Mouse (Mus musculus): ENCODE data around the gene Sfpq.
"Not testable (repeated sequence)": the region's sequence is repeated elsewhere in the genome, so short reads cannot be mapped to it uniquely, and the experiment has no call there.

Gene Sfpq

DNA sequence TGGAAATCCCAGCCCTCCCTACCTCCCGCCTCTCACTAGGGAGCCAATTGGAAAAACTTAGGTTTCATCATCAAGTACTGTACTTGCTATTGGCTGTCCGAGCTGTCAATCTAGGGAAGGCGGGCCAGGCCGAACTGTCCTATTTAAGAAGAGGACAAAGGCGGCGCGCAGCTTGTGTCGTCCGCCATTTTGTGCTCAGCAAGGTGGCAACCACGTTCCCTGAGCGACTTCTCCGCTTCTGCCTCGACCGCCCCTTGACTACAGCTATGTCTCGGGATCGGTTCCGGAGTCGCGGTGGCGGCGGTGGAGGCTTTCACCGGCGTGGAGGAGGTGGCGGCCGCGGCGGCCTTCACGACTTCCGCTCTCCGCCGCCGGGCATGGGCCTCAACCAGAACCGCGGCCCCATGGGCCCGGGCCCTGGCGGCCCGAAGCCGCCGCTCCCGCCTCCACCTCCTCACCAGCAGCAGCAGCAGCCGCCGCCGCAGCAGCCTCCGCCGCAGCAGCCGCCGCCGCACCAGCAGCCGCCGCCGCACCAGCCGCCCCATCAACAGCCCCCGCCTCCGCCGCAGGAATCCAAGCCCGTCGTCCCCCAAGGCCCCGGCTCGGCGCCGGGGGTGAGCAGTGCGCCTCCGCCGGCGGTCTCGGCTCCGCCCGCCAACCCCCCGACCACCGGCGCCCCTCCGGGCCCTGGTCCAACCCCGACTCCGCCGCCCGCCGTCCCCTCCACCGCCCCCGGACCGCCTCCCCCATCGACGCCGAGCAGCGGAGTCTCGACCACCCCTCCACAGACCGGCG lies at the start of gene Sfpq:
Gene Sfpq, plus strand, starts transcription at position 174 of the 795 bp plus-strand sequence.
- DNase-seq (ENCODE audit: low spot score in 2 of 2) = peak; percentile 98 to 99

DNA sequence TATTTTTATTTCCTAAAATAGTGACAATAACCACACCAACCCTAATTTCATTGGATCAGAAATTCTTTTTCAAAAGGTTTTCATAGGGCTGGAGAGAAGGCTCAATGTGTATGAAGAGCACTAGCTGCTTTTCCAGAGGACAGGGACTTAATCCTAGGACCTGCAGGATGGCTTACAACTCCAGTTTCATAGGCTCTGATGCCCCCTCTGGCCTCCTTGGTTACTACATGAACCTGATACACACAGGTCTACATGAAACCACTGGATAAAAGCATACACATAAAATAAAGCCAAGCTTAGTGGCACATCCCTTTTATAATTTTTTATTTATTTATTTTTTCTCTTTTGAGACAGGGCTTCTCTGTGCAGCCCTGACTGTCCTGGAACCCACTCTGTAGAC lies 43.7 kb upstream of the Sfpq start:
- peak in 1 of 2 experiments; percentile 49 for DNase-seq (ENCODE audit: low spot score in 2 of 2)

DNA sequence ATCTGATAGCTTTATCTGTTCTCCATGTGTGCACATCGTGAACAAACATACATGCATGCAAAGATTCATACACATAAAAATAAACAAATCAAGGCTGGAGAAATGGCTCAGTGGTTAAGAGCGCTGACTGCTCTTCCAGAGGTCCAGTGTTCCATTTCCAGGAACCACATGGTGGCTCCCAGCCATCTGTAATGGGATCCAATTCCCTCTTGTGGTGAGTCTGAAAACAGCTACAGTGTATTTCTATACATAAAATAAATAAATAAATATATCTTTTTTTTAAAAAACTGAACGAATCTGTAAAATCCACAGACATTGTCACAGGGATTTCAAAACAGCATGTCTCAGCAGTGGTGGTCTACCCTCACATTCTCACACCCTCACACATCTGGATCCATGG lies 42.4 kb upstream of the Sfpq start:
- no peak for DNase-seq (ENCODE audit: low spot score in 2 of 2)

DNA sequence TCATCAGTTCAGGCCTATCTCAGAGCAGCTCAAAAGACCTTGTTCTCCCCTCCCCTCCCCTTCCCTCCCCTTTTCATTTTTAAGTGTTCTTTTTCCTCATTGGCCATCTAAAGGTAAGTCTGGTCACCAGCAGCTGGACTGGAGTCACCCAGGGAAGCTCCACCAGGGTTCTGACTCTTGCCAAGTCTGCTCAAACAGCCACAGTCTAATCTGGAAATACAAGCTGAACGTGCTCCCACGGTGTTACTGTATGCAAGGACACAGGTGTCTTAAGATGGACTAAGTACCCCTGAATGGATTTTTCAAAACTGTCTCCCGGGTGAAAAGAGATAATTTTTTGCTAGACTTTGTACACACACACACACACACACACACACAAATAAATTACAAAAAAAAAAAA lies 37.8 kb upstream of the Sfpq start:
- DNase-seq (ENCODE audit: low spot score in 2 of 2) = no peak

DNA sequence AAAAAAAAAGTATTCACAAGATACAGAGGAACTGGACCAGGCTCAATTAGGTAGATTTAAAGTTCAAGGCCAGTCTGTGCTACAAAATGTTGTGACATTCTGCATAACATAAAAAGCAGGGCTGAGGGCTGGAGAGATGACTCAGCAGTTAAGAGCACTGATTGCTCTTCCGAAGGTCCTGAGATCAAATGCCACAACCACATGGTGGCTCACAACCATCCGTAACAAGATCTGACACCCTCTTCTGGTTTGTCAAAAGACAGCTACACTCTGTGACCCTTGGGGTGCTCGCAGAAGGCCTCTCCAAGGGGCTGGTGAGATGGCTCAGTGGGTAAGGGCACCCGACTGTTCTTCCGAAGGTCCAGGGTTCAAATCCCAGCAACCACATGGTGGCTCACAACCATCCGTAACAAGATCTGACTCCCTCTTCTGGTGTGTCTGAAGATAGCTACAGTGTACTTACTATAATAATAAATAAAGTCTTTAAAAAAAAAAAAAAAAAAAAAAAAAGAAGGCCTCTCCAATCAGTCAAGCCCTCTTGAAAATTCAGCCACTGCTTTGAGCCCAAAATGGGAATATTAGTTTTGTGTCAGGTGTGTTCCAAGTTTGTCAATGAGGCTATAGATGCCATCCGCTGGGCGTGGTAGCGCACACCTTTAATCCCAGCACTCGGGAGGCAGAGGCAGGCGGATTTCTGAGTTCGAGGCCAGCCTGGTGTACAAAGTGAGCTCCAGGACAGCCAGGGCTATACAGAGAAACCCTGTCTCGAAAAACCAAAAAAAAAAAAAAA lies 37.2 kb upstream of the Sfpq start:
- DNase-seq (ENCODE audit: low spot score in 2 of 2) = not testable (repeated sequence)

DNA sequence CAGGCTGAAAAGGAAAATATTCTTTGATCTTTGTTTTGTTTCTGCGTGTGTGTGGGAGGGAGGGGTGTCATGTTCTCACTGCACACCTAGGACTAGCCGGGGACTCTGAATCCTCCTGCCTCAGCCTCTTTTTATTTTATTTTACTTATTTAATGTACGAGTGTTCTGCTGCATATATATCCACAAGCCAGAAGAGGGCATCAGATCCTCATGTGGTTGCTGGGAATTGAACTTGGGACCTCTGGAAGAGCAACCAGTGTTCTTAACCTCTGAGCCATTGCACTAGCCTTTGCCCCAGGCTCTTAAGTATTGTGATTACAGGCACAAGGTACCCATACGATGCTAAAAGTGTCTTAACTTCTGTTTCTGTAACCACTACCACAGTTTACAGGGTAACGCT lies 34.4 kb upstream of the Sfpq start:
- DNase-seq (ENCODE audit: low spot score in 2 of 2) = no peak

DNA sequence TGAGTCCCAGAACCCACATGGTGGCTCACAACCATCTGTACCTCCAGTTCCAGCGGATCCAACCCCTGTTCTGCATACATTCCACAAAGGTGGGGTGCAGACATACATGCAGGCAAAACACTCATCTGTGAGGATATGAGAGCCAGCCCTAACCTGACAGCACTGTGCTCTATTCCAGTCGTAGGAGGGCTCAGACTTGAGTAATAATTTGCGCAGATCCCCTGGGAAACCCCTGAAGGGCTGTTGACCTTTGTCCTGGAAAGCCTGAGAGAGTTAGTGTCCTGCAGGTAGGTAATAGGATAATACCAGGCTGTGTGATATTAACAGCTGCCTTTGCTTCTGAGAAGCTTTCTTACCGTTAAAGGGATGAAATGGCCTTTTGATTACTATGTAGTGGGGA lies 32.6 kb upstream of the Sfpq start:
- no peak for DNase-seq (ENCODE audit: low spot score in 2 of 2)

DNA sequence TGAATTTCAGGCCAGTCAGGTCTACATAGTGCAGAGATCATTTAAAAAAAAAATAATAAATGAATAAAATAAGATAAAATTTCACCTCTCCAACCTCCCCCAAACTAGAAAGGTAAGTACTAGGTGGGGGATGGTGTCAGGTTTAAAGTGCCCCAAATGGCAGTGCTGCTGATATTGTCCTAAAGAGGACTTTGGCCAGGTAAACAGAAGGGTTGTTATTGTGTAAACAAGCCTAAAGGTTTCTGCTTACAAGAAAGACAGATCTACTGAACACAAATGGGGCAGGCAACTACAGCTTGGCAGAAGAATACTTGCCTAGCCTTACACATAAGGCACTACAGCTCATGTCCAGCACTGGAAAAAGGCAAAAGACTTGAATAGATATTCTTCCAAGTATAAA lies 30.6 kb upstream of the Sfpq start:
- no peak for DNase-seq (ENCODE audit: low spot score in 2 of 2)

DNA sequence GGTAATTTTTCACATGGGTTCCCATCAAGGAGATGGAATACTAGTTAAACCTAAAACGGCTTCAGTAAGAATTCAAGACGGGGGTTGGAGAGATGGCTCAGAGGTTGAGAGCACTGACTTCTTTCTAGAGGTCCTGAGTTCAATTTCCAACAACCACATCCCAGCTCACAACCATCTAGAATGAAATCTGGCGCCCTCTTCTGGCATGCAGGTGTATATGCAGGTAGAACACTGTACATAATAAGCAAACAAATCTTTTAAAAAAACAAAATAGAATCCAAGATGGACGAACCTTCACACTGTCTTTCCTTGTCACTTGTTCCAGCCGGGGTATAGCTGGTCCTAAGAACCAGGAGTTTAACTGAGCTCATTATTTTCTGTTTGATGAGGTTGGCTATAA lies 28.8 kb upstream of the Sfpq start:
- no peak for DNase-seq (ENCODE audit: low spot score in 2 of 2)

DNA sequence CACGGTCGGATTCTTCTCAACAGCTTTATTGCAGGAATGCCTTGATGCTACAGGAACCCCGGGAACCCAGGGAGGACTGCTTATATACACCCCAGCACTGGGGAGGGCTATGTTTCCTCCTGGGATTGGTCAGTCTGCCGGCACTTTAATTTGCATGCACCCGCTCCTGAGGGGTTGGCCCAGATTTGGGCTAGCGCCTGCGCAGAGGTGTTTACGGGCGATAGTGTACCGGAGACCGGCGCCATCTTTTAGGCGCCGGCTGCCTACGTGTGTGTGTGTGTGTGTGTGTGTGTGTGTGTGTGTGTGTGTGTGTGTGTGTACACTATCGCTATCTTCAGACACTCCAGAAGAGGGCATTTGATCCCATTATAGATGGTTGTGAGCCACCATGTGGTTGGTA lies 21.8 kb upstream of the Sfpq start:
- not testable (repeated sequence) for DNase-seq (ENCODE audit: low spot score in 2 of 2)

DNA sequence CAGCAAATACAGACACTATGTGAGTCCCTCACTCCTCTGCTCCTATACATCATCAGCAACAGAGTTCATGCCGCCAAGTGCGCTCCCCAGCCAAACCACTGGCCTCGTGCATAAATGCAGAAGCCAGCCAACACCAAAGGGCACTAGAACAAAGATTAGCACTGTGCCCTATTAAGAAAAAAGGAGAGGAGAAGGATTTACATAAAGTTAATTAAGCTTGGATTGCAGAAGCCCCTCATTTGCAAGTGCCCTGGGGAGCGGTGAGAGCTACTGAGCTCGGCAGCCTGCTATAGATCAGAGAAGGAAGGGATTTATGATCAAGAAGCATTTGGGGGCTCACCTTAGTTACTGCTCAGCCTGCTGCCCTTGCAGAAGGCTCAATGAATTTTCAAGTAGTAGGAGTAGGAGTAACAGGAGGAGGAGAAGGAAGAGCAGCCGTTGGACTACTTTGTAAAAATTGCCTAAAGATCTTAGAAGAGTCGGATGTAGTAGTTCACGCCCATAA lies 20.5 kb upstream of the Sfpq start:
- no peak for DNase-seq (ENCODE audit: low spot score in 2 of 2)

DNA sequence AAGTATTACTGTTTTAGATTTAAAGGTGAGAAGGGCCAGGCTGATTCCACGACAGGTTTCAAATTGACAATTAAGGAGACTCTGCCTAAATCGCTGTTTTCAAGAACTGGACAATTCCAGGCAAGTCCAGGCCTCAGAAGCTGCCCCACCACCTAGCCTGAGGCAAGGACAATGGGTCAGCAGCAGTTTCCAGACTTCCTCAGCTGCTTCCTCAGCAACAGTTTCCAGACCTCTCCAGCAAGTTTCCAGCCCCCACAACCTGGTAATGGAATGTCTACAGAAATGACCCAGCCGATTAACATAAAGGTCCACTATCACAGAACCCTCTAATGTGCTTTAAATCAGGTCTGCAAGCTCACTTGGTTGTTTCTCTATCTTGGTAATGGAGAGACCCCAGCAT lies 16.7 kb upstream of the Sfpq start:
- DNase-seq (ENCODE audit: low spot score in 2 of 2) = no peak

DNA sequence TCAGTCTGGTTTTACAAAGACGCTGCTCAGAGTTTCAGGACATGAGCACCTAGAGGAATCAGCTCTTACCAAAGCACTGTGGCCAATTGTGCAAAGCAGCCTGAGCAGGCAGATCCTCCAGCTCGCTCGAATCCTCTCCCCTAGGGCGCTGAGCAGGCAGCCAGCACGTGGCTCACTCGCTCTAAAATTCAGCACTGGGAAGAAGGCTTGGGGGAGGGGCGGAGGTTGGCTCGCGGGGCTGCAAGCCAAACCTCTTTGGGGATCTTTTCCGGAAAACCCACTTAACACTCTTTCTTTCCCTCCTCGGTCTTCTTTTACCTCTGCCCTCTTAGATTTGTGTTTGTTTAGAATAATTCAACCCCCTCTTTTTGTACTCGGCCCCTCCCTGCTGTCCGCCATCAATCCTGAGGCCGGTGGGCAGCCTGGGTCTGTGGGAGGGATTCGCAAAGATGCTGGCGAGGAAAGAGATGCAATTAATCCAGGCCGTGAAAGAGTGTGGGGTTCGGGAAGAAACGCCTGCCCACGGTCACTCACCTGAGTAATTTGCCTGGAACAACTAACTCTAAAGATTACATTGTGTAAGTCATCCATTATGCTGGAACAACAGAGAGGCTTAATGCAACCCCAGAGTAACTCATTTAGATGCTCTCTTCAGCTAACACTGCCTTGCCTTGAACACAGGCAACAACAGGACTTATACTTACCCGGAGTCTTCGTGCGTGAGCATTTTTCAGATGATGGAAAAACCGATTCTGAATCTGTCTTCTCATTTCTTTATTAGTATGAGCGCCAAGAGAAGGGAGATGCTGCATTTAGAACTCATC lies 15.8 kb upstream of the Sfpq start:
- peak; percentile 87 to 88 for DNase-seq (ENCODE audit: low spot score in 2 of 2)

DNA sequence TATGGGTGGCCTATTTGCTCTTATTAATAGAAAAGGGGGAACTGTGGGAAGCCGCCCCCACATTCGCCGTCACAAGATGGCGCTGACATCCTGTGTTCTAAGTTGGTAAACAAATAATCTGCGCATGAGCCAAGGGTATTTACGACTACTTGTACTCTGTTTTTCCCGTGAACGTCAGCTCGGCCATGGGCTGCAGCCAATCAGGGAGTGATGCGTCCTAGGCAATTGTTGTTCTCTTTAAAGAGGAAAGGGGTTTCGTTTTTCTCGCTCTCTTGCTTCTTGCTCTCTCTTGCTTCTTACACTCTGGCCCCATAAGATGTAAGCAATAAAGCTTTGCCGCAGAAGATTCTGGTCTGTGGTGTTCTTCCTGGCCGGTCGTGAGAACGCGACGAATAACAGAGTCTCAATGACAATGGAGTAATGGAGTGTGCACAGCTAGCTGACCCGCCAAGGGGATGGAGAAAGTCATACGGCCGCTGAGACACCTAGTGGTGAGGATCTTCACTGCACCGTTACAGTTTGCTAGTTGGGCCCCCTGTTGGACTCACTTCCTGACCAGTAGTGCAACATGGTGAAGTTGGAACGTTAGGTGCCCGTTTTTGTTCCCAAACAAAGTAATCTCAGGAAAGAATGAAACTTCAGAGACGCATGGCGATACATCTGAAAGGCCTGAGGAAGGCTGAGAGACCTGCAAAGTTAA lies 5.7 kb upstream of the Sfpq start:
- peak; percentile 87 to 90 for DNase-seq (ENCODE audit: low spot score in 2 of 2)

DNA sequence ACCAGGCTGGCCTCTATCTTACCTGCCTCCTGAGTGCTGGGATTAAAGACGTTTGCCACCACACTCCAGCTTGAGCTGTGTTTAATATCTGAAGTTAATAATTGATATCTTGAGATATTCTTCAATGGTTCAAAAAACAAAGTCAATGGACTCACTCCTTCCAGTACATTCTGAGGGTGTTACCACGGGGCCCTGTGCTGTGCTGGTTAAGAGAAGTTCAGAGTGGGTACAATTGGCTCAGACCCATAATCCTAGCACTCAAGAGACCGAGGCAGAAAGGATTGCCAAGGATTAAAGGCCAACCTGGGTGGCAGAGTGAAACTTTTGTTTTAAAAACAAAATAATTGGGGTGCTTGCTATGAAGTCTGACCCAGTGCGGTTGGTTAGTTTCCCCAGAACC lies 4.8 kb upstream of the Sfpq start:
- DNase-seq (ENCODE audit: low spot score in 2 of 2) = no peak

DNA sequence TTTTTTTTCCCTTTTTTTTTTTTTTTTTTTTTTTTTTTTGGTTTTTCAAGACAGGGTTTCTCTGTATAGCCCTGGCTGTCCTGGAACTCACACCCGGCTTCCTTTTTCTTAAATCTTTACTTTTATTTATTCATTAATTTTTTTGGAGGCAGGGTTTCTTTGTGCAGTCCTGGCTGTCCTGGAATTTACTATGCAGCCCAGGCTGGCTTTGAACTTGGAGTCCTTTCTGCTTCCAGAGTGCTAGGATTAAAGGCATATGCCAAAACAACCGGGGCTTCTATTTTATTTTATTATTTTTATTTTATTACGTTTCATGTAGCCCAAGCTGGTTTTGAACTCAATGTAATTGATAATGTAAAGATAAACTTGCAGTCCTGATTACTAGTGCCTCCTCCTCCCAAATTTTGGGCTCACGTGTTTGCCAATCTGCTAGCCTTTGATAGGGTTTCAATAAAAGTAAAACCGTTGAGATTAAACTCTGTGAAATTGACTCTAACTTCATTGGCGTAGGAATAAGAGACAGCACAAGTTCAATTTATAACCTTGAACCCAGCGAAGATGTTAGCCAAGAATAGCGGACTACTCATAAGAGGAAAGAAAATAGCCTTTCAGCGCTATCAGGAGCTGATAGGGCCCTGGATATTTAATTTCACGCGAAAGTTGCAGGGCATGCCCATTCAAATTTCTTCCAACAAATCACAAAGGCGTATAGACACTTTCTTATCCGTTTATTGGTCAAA lies 543 bp upstream of the Sfpq start:
- no peak for DNase-seq (ENCODE audit: low spot score in 2 of 2)

DNA sequence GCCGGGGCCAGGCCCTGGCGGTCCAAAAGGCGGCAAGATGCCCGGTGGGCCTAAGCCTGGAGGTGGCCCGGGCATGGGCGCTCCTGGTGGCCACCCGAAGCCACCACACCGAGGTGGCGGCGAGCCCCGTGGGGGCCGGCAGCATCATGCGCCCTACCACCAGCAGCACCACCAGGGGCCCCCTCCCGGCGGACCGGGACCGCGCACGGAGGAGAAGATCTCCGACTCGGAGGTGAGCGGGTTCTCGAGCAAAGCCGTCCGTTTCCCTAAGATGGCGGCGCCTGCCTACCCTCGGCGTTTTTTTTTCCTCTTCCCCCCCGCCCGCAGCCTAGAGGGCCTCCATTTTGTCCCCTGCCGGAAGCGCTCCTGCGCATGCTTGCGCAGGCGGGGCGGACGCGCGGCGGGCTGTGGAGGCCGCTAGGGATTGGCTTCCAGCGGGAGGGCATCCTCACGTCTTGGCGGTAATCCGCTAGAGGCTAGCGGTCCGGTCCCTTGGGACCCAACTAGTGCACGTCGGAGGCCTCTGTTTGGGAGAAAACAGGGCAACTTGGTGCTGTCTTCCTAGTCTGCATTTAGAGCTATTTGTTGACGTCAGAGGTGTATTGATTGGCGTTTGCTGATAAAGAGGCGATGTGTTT lies 984 bp downstream of the Sfpq start:
- DNase-seq (ENCODE audit: low spot score in 2 of 2) = peak; percentile 91 to 92

DNA sequence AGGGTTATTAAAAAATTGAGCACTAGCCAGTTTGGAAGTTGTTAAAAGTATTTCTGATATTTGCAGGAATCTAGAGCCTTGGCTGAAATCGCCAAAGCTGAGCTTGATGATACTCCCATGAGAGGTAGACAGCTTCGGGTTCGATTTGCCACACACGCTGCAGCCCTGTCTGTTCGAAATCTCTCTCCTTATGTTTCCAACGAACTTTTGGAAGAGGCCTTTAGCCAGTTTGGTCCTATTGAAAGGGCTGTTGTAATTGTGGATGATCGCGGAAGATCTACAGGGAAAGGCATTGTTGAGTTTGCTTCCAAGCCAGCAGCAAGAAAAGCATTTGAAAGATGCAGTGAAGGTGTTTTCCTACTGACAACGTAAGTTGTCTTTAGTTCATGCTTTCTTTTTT lies 2.1 kb downstream of the Sfpq start:
- DNase-seq (ENCODE audit: low spot score in 2 of 2) = no peak

DNA sequence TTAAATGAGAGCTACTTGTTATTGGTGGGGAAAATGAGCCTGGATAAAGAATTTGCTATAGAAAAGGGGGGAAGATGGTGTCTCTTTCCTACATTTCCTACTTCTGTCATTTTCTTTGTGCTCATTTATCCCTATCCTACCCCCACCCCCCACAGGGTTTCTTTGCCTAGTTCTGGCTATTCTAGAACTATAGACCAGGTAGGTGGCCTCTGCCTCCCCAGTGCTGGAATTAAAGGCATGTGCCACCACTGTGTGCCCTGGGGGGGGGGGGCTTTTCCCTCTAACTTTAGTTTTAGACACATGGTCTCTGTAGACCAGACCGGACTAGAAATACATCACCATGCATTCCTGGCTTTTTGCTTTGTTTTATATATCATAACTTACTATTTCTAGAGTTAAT lies 3.1 kb downstream of the Sfpq start:
- peak in 1 of 2 experiments; percentile 19 for DNase-seq (ENCODE audit: low spot score in 2 of 2)

DNA sequence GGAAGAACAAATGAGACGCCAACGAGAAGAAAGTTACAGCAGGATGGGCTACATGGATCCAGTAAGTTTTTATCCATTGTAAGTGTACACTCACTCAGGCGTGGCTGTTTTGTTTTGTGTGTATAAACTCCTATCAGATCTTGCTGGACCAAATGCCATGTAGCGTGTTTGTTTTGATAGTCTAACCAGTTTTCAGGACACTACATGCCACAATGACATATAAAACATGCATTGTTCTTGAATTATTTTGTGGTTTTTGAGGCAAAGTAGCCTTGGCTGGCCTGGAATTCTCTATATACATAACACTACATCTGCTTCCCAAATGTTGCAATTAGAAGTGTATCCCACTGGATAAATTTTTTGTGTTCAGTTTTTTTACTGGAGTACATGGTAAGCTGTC lies 5.7 kb downstream of the Sfpq start:
- DNase-seq (ENCODE audit: low spot score in 2 of 2) = no peak

Measured in right cerebral cortex, postnatal 10 days (tissue).